Mouse (Mus musculus) testis, adult 10 weeks (tissue): ENCODE results near the gene Cd52. TPM values are rescaled to one million over a fixed set of nuclear protein-coding genes. Genes with fewer than 3 reads are reported as not detected.

Experiments used
- polyA plus RNA-seq: library from polyadenylated mRNA; stranded (reverse); fragments of 350-450 nt; fragmentation: Illumina TruSeq; extraction: RNeasy Lipid Tissue Mini Kit (QIAGEN cat#74804); gene quantifications from one replicate; pipeline ENCODE4 v1.2.3, GENCODE M21; 2014; ENCODE audit warnings: low read depth, low replicate concordance

Cd52 gene
- polyA plus RNA-seq: 12.2 TPM

DNA sequence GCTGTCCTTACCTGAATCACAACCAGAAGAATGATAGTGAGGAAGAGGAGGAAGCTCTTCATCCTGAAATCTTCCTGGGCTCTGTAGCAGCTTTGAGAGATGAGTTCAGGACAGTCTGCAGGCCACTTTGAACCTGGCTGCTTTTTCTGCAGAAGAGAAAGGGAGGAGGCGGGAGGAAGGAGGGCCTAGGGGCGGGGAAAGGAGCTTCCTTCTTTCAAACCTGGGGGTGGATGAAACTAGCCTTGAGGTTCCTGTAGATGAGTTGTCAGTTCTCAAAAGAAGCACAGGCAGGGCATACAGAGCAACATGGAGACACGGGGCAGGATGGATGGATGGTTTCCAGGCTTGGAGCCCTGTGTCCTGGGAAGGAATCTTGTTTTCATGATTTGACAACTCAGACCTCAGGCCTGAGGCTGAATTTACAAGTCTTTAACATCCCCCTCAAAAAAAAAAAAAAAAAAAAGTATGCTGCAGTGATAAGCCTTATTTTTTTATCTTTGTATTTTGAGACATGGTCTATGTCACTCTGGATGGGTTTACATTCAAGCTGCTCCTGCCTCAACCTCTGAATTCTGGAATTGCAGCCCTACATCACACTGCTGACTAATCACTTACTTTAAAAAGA, at the start of gene Cd52:
Cd52 (minus strand) TSS at position 160 of the 625 bp plus-strand sequence.

GRCm38 (mm10) chr4:134128221-134128982, 33.5 kb upstream of the Cd52 start, which contains the start of gene Sh3bgrl3:
Gene Sh3bgrl3 (minus strand): TSS chr4:134128789.

GRCm38 (mm10) chr4:134101979-134102741, 7.3 kb upstream of the Cd52 start, which contains the start of gene Ubxn11:
Gene Ubxn11 (plus strand): TSS chr4:134102570.

GRCm38 (mm10) chr4:134060135-134060865, 34.6 kb downstream of the Cd52 start, which contains the start of gene Crybg2:
Gene Crybg2 (plus strand): TSS chr4:134060815.

GRCm38 (mm10) chr4:134053538-134053937, 41.3 kb downstream of the Cd52 start, which contains the start of gene Zfp683:
Gene Zfp683 (plus strand): TSS chr4:134053838.

Other genes with a start within 250 kb of the Cd52 start
- gene Rps6ka1, start 207.3 kb downstream of the Cd52 start, polyA plus RNA-seq: 4.0 TPM
- gene Hmgn2, start 126.4 kb downstream of the Cd52 start, polyA plus RNA-seq: 152 TPM
- gene Dhdds, start 94.2 kb downstream of the Cd52 start, polyA plus RNA-seq: 11.6 TPM
- 3.3 TPM for gene Lin28a, start 76.2 kb downstream of the Cd52 start, polyA plus RNA-seq
- not detected for gene Zfp683, start 41.2 kb downstream of the Cd52 start, polyA plus RNA-seq
- 0.17 TPM for gene Crybg2, start 34.3 kb downstream of the Cd52 start, polyA plus RNA-seq
- gene Ubxn11, start 7.5 kb upstream of the Cd52 start, polyA plus RNA-seq: 17.0 TPM
- 3.2 TPM for gene Sh3bgrl3, start 33.7 kb upstream of the Cd52 start, polyA plus RNA-seq
- gene Cep85, start 92.0 kb upstream of the Cd52 start, polyA plus RNA-seq: 53.0 TPM
- gene Gm7534, start 107.9 kb upstream of the Cd52 start, polyA plus RNA-seq: not detected
- gene Catsper4, start 132.3 kb upstream of the Cd52 start, polyA plus RNA-seq: 32.9 TPM
- gene Cnksr1, start 143.3 kb upstream of the Cd52 start, polyA plus RNA-seq: not detected
- gene E130218I03Rik, start 148.6 kb upstream of the Cd52 start, polyA plus RNA-seq: not detected
- gene Zfp593, start 150.5 kb upstream of the Cd52 start, polyA plus RNA-seq: 0.59 TPM
- not detected for gene Gm30191, start 151.9 kb upstream of the Cd52 start, polyA plus RNA-seq
- gene Grrp1, start 159.0 kb upstream of the Cd52 start, polyA plus RNA-seq: not detected
- gene Pdik1l, start 192.8 kb upstream of the Cd52 start, polyA plus RNA-seq: 13.0 TPM
- 0.77 TPM for gene Trim63, start 220.0 kb upstream of the Cd52 start, polyA plus RNA-seq
- 14.4 TPM for gene Slc30a2, start 248.1 kb upstream of the Cd52 start, polyA plus RNA-seq